Mouse (Mus musculus): ENCODE data around the gene 4932429P05Rik.

Gene 4932429P05Rik

DNA sequence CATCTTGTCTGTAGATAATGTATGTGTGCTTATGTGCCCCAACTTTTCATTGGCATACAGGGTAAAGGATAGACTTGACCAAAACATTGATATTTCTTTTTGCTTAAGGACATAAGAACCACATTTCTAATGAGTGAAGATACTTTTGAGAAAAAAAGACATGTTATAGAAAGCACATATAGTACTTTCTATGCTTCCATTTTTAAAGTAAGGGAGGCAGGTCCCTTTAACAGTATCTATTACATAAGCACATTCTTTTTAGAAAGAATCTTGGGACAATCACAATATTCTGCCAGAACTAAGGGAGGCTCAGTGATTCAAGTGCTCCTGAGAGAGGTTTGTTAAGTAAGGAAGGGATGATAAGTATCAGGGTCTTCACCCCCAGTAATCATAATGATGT is at the start of gene 4932429P05Rik:
4932429P05Rik (plus strand) TSS at position 301 of the 400 bp plus-strand sequence.
- no peak for DNase-seq (ENCODE audit: extremely low read depth, low read depth)
